Mouse (Mus musculus) urinary bladder, adult 2 months (tissue): ENCODE measurements at regions not wholly inside any gene's neighbourhood (a gene's known extent, or its start where the extent isn't known, plus 50 kb on each side); places are given as distances from the start of the nearest gene placed in this dataset.
"Not testable (repeated sequence)": the region's sequence is repeated elsewhere in the genome, so short reads cannot be mapped to it uniquely, and the experiment has no call there.

Source experiments
- DNase-seq: peaks from one replicate; pipeline ENCODE4 v3.0.0; 2022; ENCODE audit warnings: low spot score

GRCm38 (mm10) chr1:168680674-168681073 lies 248.6 kb upstream of the Pbx1 start:
- no peak for DNase-seq

DNA sequence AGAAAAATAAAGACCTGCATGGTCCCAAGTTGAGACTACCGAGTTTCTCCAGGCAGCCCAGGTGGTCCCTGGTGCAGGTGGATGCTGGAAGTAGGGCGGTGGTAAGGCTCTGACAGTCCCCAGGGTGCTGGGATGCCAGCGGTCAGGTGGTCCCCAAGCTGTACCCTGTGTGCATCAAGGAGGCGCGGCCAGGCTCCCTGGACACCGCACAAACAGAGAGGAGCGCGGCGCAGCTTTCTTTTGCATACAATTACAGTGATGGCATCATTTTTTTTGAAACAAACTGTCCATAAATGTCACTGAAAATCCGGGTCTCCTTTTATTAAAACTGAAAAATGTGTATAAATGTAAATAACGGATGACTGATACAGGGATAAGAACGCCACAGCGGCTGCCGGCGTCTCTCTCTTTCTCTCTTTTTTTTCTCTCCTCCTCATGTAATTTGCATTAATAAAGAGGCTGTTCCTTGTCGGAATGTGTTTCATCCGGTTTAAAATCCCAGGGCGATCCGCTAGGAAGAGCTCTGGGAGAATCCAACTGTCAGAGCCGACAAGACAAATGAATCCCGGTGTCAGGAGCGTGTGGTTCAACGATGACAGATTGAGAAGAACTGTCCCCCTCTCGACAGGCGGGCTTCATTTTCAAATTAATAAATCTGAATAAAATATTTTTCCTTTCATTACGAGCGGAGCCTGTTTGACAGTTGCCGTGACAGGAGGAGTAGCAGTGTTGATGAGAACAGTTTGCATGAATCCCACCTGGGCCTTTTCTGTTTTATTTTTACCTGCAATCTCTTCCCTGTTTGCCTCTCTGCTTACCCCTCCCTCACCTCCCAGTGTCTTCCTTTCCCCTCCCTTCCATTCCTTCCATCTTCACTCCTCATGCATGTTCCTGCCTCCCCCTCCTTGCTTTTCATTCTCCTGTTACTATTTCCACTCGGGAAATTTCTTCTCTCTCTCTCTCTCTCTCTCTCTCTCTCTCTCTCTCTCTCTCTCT lies 244.6 kb upstream of the Pbx1 start:
- DNase-seq = no peak

- DNase-seq = no peak
Observed at GRCm38 (mm10) chr1:168675741-168676140, 243.7 kb upstream of the Pbx1 start.

DNA sequence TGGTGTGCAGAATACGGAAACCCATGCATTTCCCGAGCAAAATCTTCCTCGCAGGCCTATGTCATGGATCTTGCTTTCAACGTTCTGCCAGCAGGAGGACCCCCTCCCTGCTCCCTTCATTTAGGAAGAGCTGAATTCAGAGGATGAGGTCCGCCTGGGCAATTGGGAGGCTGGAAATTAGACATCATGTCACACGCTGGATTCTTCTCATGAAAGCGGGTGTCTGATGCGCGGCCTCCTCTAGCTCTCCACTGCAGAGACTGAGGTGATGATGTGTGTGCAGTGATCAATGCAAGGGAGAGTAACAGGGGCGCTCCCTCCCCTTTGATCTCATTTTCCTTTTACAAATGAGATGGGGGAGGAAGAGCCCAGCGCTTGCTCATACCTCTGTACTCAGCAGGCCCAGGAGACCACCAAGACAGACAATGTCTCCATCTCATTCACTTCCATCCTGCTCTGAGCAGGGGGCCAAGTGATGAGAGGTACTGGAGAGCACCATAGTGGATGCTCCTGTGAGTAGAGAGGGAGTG lies 230.8 kb upstream of the Pbx1 start:
- no peak for DNase-seq

DNA sequence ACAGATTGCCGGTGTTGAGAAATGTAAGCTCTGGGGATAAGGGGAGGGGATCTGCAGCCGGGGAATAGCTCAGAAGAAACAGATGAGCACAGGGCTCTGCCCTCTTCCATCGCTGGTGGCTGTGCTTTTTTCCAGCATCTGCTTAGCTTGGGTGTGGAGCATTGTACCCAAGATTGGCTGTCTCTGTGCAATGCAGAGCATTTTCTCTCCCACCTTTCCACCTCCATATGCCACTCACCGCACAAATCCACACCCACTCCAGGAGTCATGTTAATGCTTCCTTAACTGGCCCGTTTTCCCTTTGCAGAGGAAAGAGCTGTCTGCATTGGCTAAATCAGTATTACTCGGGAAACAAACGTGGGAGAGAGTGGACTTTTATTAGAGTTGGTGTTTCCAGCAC lies 228.9 kb upstream of the Pbx1 start:
- DNase-seq = no peak

DNA sequence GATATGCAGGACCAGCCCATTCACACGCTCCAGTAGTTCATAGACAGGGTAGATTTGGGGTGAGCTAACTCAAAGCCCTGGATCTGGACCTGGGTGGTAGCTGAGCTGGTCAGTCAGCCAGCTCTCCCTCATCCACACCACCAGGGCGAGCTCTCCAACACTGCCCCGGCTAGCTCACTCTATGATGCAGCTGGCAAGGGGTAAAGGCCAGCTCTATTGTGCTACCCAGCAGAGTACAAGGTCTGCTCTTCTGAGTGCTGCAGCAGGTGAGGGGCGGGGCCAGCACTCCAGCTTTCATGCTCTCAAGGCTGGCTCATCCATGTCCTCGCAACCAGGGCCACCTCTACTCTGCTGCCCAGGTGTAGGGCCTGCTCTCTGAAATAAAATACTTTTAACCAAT lies 227.5 kb upstream of the Pbx1 start:
- no peak for DNase-seq

- no peak for DNase-seq
Observed at GRCm38 (mm10) chr1:168632837-168633236, 200.8 kb upstream of the Pbx1 start.

DNA sequence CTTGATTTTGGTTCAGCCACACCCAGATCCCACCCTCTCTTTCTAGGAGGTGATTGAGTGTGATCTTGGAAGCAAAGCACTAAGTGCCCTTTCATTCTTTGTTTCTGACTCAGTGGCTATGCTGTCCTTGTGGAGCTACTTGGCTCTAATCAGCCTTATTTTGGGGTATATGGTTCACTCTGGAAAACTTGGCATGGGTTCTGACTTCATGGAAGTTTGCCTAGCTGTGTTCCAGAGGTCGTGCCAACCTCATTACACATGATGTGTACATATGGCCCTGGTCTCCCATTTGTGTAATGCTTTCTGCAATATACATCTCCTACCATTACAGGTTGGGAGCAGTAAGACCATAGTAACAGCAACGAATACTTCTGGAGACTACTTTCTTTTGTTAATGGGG lies 199.9 kb upstream of the Pbx1 start:
- DNase-seq = no peak

- DNase-seq = not testable (repeated sequence)
Observed at GRCm38 (mm10) chr1:168601967-168602366, 169.9 kb upstream of the Pbx1 start.

DNA sequence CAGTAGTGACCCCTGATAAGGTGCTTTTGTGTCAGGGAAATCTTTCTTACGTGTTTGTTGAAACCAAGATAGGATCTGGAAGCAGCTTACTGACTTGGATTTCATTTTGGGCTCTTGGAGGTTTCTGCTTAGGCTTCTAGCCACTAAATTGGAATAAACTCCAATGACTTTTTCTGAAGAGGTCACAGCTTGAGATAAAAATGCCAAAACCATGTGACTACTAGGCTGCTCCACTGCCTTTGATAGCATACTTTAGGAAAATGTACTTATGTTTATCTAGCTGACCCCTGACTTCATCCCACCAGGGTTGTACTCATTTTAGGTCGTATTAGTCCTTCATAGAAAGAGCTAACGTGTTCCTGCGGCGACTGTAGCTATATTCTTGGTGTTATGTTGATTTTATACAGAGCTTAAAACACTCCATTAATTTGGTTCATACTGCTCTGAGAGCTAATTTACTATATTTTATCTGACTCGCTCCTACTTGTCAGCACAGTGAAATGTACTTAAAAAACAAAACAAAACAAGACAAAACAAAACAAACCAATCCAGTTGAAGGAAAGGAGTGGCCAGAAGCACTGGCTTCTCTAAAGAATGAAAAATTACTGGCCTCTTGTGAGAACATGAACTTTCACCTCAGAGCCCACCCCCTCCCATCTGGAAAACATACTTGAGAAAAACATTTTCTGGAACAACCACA lies 168.5 kb upstream of the Pbx1 start:
- no peak for DNase-seq

- DNase-seq = no peak
Observed at GRCm38 (mm10) chr1:168598191-168598667, 166.2 kb upstream of the Pbx1 start.

DNA sequence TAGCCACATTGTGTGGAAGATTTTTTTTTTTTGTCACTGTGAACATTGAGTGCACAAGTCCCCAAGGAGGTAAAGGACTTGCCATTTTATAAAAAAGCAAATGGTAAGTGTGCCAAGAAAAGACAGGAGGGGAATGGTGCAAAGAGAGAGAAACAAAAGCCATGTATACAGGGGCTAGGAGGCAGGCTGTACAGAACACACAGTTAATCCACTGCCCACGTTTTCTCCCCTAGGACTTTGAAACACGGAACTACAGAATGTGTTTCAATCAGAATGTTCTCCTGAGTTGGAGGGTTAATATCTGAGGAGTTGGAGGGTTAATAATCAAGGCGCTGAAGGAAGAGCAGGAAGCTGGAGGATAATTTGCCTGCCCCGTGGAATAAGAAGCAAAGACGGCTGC lies 165.4 kb upstream of the Pbx1 start:
- DNase-seq = no peak

- no peak for DNase-seq
Observed at GRCm38 (mm10) chr1:168584137-168584536, 152.1 kb upstream of the Pbx1 start.

DNA sequence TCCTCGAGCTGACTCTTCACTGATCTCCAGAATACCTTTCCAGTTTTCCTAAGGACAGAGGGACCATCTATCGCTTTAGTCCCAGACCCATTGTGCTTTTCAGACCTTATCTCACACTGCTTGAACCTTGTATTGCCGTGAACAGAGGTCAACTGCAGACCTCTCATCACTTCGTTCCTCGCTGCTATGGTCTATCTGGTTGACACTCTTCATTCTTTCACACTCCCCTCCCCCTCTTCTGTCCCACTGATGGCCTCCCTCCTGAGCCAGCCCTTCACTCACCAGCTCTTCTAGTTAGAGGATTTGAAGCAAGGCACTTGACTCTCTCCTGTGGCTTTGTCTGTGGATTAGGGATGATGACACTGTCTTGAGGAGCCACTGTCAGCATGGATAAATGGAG lies 150.4 kb upstream of the Pbx1 start:
- DNase-seq = no peak

GRCm38 (mm10) chr1:168569930-168570515 lies 138.0 kb upstream of the Pbx1 start:
- DNase-seq = no peak

- no peak for DNase-seq
Observed at GRCm38 (mm10) chr1:168552394-168552793, 120.3 kb upstream of the Pbx1 start.

DNA sequence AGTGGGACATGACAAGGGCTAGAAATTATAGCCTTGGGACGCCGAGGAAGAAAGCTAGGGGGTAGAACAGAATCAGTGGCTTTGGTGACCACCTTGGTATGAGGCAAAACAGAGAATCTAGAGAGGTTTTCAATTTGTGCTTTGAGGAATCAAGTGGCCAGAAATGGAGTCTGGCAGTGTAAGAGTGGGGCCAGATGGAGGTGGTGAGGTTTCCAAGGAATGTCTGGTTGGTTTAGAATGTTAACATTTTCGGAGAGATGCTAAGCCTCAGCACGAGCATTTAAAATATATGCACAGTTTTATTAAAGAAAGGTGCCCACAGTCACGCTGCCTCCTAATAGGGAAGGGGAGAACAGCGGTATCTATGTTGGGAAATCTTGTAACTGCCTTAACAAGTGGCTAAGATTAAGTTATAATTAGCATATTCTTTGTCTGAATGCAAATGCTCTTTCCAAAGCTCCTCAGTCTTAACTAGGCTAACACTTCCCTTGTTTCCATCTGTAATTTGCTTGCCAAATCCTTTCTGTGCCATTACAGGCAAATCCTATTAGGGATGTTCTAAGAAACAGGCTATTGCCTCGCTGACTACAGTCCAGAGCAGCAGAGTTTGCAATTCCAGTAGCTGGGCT lies 117.9 kb upstream of the Pbx1 start:
- DNase-seq = no peak

- no peak for DNase-seq
Observed at GRCm38 (mm10) chr1:168546156-168546555, 114.1 kb upstream of the Pbx1 start.

DNA sequence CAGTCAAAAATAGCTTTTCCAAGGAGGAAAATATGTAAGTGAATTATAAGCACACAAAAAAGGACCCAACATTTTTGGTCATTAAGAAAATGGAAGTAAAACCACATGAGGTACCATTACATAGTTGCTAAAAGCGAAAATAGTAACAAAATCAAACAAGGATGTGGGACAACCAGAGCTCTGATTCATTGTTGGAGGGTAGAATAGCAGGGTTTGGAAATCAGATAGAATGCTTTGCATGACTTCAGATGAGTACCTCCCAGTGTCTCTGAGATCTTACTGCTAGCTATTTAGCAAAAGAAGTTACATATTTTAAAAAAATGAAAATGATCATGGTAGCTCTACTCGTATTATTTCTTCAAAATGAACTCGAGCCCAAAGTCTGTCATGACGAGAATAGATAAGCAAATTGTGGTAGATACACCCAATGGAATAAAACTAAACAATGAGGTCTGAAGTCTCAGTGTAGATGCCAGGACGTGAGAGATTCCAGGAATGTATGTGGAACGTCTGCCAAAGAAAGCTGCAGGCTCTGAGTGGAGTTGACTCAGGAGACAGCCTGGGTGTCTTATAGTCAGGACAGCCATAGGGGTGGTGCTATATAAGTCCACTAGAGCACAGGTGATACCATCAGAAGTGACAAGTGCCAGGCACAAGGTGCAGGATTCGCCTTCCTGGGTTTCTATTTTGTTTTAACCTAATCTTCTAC lies 113.2 kb upstream of the Pbx1 start:
- DNase-seq = no peak

DNA sequence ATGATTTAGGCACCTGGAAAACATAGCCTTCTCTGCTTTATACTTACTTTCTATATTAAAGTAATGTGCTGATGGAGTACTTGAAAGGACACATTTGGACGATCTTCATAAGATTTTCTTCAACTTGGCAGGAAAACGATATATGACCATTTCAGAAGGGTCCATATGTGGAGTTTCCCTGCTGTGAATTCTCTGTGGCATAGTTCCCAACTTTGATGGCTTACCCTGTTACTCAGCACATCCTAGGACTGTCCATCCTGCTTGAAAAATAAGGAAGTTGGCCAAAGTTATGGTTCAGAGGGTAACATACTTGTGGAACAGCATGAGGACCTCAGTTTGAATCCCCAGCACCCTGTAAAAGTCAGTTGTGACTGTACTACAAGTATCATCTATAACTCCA lies 109.2 kb upstream of the Pbx1 start:
- DNase-seq = no peak

- DNase-seq = no peak
Observed at GRCm38 (mm10) chr1:168518087-168518486, 86.0 kb upstream of the Pbx1 start.
